In the genomic region with DNA sequence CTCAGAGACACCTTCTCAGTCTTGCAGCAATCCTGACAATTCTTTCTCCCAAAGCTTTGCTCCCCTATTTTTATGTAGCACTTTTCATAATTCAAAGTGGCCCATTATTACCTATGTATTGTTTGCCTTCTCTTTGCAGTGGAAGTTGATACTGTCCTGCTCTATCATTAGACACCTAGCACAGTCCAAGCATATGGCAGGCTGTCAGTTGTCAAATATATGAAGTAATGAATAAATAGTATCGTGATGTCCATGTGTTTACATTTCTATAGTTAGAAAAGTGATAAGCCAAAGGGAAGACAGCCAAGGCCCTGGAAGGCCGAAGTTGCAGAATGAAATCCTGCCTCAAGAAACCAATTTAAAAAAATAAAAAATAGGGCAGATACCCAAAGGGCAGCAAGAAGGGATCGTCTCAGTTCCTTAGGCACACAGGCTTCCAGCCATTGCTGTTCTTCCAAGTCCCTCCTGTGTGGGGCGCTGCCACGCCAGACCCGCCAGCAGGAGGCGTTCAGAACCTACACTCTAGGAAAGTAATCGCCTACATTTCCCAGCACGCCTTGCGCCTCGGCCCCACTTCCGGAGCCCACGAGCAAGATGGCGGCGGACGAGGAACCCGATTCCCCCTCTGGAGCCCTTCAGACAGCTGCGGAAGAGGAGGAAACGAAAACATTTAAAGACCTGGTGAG, we compare ENCODE assay signal across 8 mouse cellular contexts. TPM values are rescaled to one million over a fixed set of nuclear protein-coding genes. Genes with fewer than 3 reads are reported as not detected.
A peak's percentile ranks its signal among the peaks of the same experiment; 100 is the strongest.
DNase-seq lines count a peak whose midpoint lies in the region; ATAC-seq and TF ChIP-seq lines count a peak whose summit lies in the region.

A gene (plus strand): TSS at position 565 of the 686 bp plus-strand sequence.

- TF ChIP-seq CTCF in bone marrow macrophage, adult 2 months (IDR thresholded peaks at IDR 0.05; ENCODE audit: low read depth, low read length) = peak; percentile 92
- peak; percentile 99 for TF ChIP-seq CTCF in embryonic fibroblast, embryonic 13.5 days (IDR thresholded peaks at IDR 0.05; ENCODE audit: borderline replicate concordance, insufficient read depth, low read length)

- peak; percentile 91 for ATAC-seq in kidney, embryonic 14.5 days (ENCODE audit: low FRiP score, low TSS enrichment)
- peak; percentile 84 for ATAC-seq in limb, embryonic 15.5 days (ENCODE audit: insufficient number of reproducible peaks, low FRiP score, low TSS enrichment, low read depth)

- H3K36me3 ChIP-seq in kidney, embryonic 14.5 days (ENCODE audit: control insufficient read depth, insufficient read depth, low read length) = peaks cover 28% of the 10 kb centered on the region
- peaks cover 28% of the 10 kb centered on the region for H3K36me3 ChIP-seq in limb, embryonic 15.5 days

- H3K9ac ChIP-seq in kidney, embryonic 14.5 days (ENCODE audit: low read depth, low read length) = peak within 1 kb of the TSS; percentile 77
- peak within 1 kb of the TSS; percentile 77 for H3K9ac ChIP-seq in limb, embryonic 15.5 days

- H3K4me1 ChIP-seq in bone marrow macrophage, adult 2 months (ENCODE audit: control insufficient read depth, insufficient read depth, low read length) = peaks cover 25% of the 10 kb centered on the region
- peaks cover 2% of the 10 kb centered on the region; the same call in 1 of the 2 replicates for H3K4me1 ChIP-seq in embryonic fibroblast, embryonic 13.5 days (ENCODE audit: control insufficient read depth, insufficient read depth, low read length)
- H3K4me1 ChIP-seq in kidney, embryonic 14.5 days (ENCODE audit: control insufficient read depth, insufficient read depth, low read length) = peaks cover 7% of the 10 kb centered on the region; the same call in 1 of the 2 replicates
- peaks cover 8% of the 10 kb centered on the region for H3K4me1 ChIP-seq in limb, embryonic 15.5 days

- no peaks in the 10 kb centered on the region for H3K27me3 ChIP-seq in kidney, embryonic 14.5 days (ENCODE audit: control insufficient read depth, insufficient read depth, low read length)
- no peaks in the 10 kb centered on the region for H3K27me3 ChIP-seq in limb, embryonic 15.5 days

- no peak for TF ChIP-seq POLR2A in bone marrow macrophage, adult 2 months (IDR thresholded peaks at IDR 0.05; ENCODE audit: borderline replicate concordance, low read depth, low read length)
- TF ChIP-seq POLR2A in embryonic fibroblast, embryonic 13.5 days (IDR thresholded peaks at IDR 0.05; ENCODE audit: low read depth, low read length) = peak; percentile 73

- peak within 1 kb of the TSS; percentile 88 for H3K4me2 ChIP-seq in kidney, embryonic 14.5 days (replicated peaks; ENCODE audit: low read depth, low read length)
- H3K4me2 ChIP-seq in limb, embryonic 15.5 days = peak within 1 kb of the TSS; percentile 69

- peak; percentile 94 for DNase-seq in A20 (ENCODE audit: low read depth, low spot score)
- peak; percentile 88 to 94 for DNase-seq in heart, adult 9 months (ENCODE audit: low spot score in 2 of 2)
- peak; percentile 86 to 92 for DNase-seq in monocyte, adult 2 months (ENCODE audit: low read depth in 1 of 2, low spot score in 2 of 2)
- DNase-seq in spleen, postnatal 36 days (ENCODE audit: low spot score in 2 of 2) = peak; percentile 91 to 94

- H3K9me3 ChIP-seq in kidney, embryonic 14.5 days (ENCODE audit: control insufficient read depth, low read length) = no peaks in the 10 kb centered on the region
- no peaks in the 10 kb centered on the region for H3K9me3 ChIP-seq in limb, embryonic 15.5 days

- H3K27ac ChIP-seq in bone marrow macrophage, adult 2 months (ENCODE audit: insufficient read depth, low read depth, low read length) = peak within 1 kb of the TSS; percentile 54
- H3K27ac ChIP-seq in embryonic fibroblast, embryonic 13.5 days (ENCODE audit: insufficient read depth, low read length) = no peak within 1 kb of the TSS
- H3K27ac ChIP-seq in kidney, embryonic 14.5 days (ENCODE audit: low read depth, low read length) = no peak within 1 kb of the TSS
- H3K27ac ChIP-seq in limb, embryonic 15.5 days = peak within 1 kb of the TSS; percentile 9; the same call in 1 of the 2 replicates

- H3K4me3 ChIP-seq in bone marrow macrophage, adult 2 months (ENCODE audit: insufficient read depth, low read length) = peak within 1 kb of the TSS; percentile 89
- peak within 1 kb of the TSS; percentile 94 for H3K4me3 ChIP-seq in embryonic fibroblast, embryonic 13.5 days (ENCODE audit: insufficient read depth, low read length)
- H3K4me3 ChIP-seq in kidney, embryonic 14.5 days (ENCODE audit: low read length) = peak within 1 kb of the TSS; percentile 81
- peak within 1 kb of the TSS; percentile 70 for H3K4me3 ChIP-seq in limb, embryonic 15.5 days

- WGBS in kidney, embryonic 14.5 days = 5% methylated on average over 19 of the region's 19 CpGs
- WGBS in limb, embryonic 15.5 days = 4% methylated on average over 19 of the region's 19 CpGs

RNA-seq across cellular contexts. Expression of the gene that starts here (rescaled TPM):
- 70.4 and 73.4 TPM in 2 replicates for polyA plus RNA-seq in bone marrow macrophage, adult 2 months (2012; ENCODE audit: insufficient read depth, insufficient read length, missing spikeins)
- polyA plus RNA-seq in embryonic fibroblast, embryonic 13.5 days (2011; ENCODE audit: insufficient read length, low read depth, missing spikeins) = 101 and 121 TPM in 2 replicates
- 106 and 117 TPM in 2 replicates for polyA plus RNA-seq in kidney, embryonic 14.5 days (2014; fragmentation: Nextera tagmentation; extraction: Ambion mirVana)
- polyA plus RNA-seq in limb, embryonic 15.5 days (2015; fragmentation: Nextera tagmentation; extraction: Ambion mirVana) = 101 and 104 TPM in 2 replicates

Comparison
In these comparisons a context has a peak if more than half of its experiments do, and no peak if none do; other contexts are left out.
1. H3K27ac ChIP-seq: peak in bone marrow macrophage, adult 2 months (single experiment) and limb, embryonic 15.5 days (single experiment); none in embryonic fibroblast, embryonic 13.5 days (single experiment) and kidney, embryonic 14.5 days (single experiment).
2. Peak in every context shown above with its lines, with median percentiles within 50 percentile points of each other: DNase-seq and H3K4me3 ChIP-seq.